Mouse (Mus musculus) liver, embryonic 11.5 days (tissue): ENCODE measurements around the gene Mxd4. TPM values are rescaled to one million over a fixed set of nuclear protein-coding genes. Genes with fewer than 3 reads are reported as not detected.
A peak's percentile ranks its signal among the peaks of the same experiment; 100 is the strongest.

Experiments used
- ATAC-seq: fragments of 200-750 bp; cut with Nextera tagmentation; replicated peaks from 2 replicates; pipeline ENCODE4 v1.8.0; 2017; ENCODE audit warnings: moderate number of reproducible peaks, mild to moderate bottlenecking, moderate TSS enrichment, moderate library complexity; ENCODE audit not compliant: low FRiP score
- DNase-seq: peaks from one replicate; pipeline ENCODE4 v3.0.0-alpha.2; 2017; ENCODE audit warnings: low spot score
- H3K27ac ChIP-seq: fragments of 300-500 bp; sonication (generic); 2 replicates; pipeline ENCODE4 v1.5.1; 2014; ENCODE audit warnings: mild to moderate bottlenecking, low read depth, low read length, control low read depth
- H3K27me3 ChIP-seq: fragments of 300-500 bp; sonication (generic); replicated peaks from 2 replicates; pipeline ENCODE4 v1.6.1; 2014; ENCODE audit warnings: low read length, mixed read lengths; ENCODE audit not compliant: control insufficient read depth, insufficient read depth
- H3K36me3 ChIP-seq: fragments of 300-500 bp; sonication (generic); 2 replicates; pipeline ENCODE4 v1.6.1; 2014; ENCODE audit warnings: mild to moderate bottlenecking, low read length, moderate library complexity, mixed read lengths; ENCODE audit not compliant: control insufficient read depth, insufficient read depth
- H3K4me1 ChIP-seq: fragments of 300-500 bp; sonication (generic); replicated peaks from 2 replicates; pipeline ENCODE4 v1.6.1; 2014; ENCODE audit warnings: low read length, mixed read lengths; ENCODE audit not compliant: control insufficient read depth, insufficient read depth
- H3K4me2 ChIP-seq: fragments of 300-500 bp; sonication (generic); 2 replicates; pipeline ENCODE4 v1.6.1; 2014; ENCODE audit warnings: mild to moderate bottlenecking, control low read depth, moderate library complexity
- H3K4me3 ChIP-seq: fragments of 300-500 bp; sonication (generic); 2 replicates; pipeline ENCODE4 v1.5.1; 2014; ENCODE audit warnings: low read depth, low read length, control low read depth
- H3K9ac ChIP-seq: fragments of 300-500 bp; sonication (generic); 2 replicates; pipeline ENCODE4 v1.6.1; 2014; ENCODE audit warnings: low read depth, low read length, control low read depth
- H3K9me3 ChIP-seq: fragments of 300-500 bp; sonication (generic); 2 replicates; pipeline ENCODE4 v1.6.1; 2016; ENCODE audit warnings: low read length, inconsistent platforms, mixed read lengths; ENCODE audit not compliant: control insufficient read depth
- WGBS: fragments of 180-500 bp; shearing (Covaris S2); extraction: QIAGEN DNeasy Blood & Tissue Kit; methylation state at CpG from one replicate; pipeline ENCODE4 v1.1.7; 2014; 5-methylcytosine and 5-hydroxymethylcytosine counted together
- polyA plus RNA-seq: library from polyadenylated mRNA; unstranded; fragments of >200 nt; fragmentation: Nextera tagmentation; extraction: Ambion mirVana; gene quantifications from 2 replicates; pipeline ENCODE4 v1.2.1, GENCODE M21; 2014

Mxd4 gene
- polyA plus RNA-seq, 1 experiment from 2014 or later: 12.5 TPM

GRCm38 (mm10) chr5:34183976-34184375 lies 3.5 kb downstream of the Mxd4 start:
- Histone ChIP-seq H3K4me1 (peaks cover 8% of the 10 kb centered on the region), H3K27me3 (no peaks in the 10 kb centered on the region), H3K36me3 (no peaks in the 10 kb centered on the region), H3K9ac (no peak overlapping the region), H3K9me3 (no peaks in the 10 kb centered on the region), H3K27ac (no peak overlapping the region), H3K4me3 (no peak overlapping the region), H3K4me2 (no peak overlapping the region)
- ATAC-seq (no peak), DNase-seq (peak; percentile 20)
- WGBS: 77% methylated on average over 3 of the region's 3 CpGs

- DNase-seq (peak; percentile 25), ATAC-seq (no peak)
- Histone ChIP-seq H3K9ac (no peak overlapping the region), H3K27ac (no peak overlapping the region), H3K4me3 (no peak overlapping the region), H3K4me1 (peaks cover 5% of the 10 kb centered on the region), H3K9me3 (no peaks in the 10 kb centered on the region), H3K27me3 (no peaks in the 10 kb centered on the region), H3K36me3 (no peaks in the 10 kb centered on the region), H3K4me2 (no peak overlapping the region)
- WGBS: 83% methylated on average over 5 of the region's 5 CpGs
Observed at GRCm38 (mm10) chr5:34183156-34183880, 4.2 kb downstream of the Mxd4 start.

DNA sequence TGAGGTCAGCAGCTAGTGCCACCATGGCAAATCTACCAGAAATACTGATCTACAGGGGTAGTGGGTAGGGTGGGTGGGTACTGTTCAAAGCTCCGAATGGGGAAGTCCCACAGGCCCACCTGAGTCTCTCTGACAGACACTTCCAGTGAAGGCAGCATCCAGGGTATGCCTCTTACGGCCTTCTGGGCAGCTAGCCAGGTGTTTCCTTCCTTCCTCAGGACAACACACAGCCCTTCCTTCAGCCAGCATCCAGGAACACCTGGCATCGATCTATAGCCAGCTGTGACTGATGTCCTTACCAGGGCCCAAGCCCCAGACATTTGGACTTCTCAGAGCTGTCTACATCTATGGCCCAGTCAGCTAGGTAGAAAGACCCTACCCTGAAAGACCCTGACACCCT lies 5.0 kb downstream of the Mxd4 start:
- H3K4me1 ChIP-seq: peaks cover 3% of the 10 kb centered on the region
- no peaks in the 10 kb centered on the region for H3K27me3 ChIP-seq
- H3K4me2 ChIP-seq: no peak overlapping the region
- H3K9ac ChIP-seq: no peak overlapping the region
- 74% methylated on average over 3 of the region's 3 CpGs for WGBS
- H3K9me3 ChIP-seq: no peaks in the 10 kb centered on the region
- H3K27ac ChIP-seq: no peak overlapping the region
- peaks cover under 1% of the 10 kb centered on the region; the same call in 1 of the 2 replicates for H3K36me3 ChIP-seq
- DNase-seq (no peak), ATAC-seq (no peak)
- H3K4me3 ChIP-seq: no peak overlapping the region

DNA sequence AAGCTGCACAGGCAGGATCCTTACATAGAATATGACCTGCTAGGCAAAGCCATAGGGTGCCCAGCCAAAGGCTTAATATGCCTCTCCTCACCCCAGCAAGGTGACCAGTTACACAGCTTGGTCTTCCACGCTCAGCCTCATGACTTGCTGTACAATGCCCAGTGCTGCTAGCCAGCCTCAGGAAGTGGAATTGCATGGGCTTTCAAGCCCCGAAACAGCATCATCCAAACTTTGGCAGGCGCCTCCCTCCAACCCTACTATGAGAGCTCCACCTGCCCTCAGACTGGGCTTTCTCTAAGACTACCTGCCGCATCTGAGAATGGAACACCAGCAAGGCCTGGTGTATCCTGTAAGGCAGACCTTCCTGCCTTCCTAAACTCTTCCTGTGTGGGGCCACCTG lies 9.7 kb downstream of the Mxd4 start:
- peaks cover 9% of the 10 kb centered on the region for H3K36me3 ChIP-seq
- H3K4me1 ChIP-seq: no peaks in the 10 kb centered on the region
- H3K4me2 ChIP-seq: no peak overlapping the region
- no peak overlapping the region for H3K9ac ChIP-seq
- no peak overlapping the region for H3K27ac ChIP-seq
- no peak overlapping the region for H3K4me3 ChIP-seq
- no peaks in the 10 kb centered on the region for H3K9me3 ChIP-seq
- H3K27me3 ChIP-seq: no peaks in the 10 kb centered on the region
- 83% methylated on average over 4 of the region's 4 CpGs for WGBS
- ATAC-seq (no peak), DNase-seq (peak; percentile 11)

DNA sequence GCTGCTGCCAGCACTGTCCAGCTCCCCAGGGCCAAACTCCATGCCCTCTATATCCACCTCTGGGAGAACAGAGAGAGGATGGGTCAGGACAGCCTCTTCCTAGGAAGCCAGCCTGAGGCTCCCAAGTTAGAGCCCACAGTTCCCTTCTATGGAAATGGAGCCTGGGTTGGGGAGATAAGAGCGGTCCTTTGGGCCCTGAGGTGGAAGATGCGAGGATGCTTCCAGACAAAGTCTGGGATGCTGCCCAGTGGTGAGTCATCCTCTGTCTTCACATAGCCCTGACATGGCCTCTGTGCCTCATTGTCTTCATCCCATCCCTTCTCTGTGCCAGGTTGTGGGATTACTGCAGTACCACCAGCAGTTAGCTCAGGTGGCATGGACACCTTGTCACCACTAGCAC lies 10.4 kb downstream of the Mxd4 start:
- DNase-seq (no peak), ATAC-seq (no peak)
- H3K9me3 ChIP-seq: no peaks in the 10 kb centered on the region
- H3K27me3 ChIP-seq: no peaks in the 10 kb centered on the region
- H3K4me2 ChIP-seq: no peak overlapping the region
- no peak overlapping the region for H3K9ac ChIP-seq
- no peak overlapping the region for H3K27ac ChIP-seq
- no peaks in the 10 kb centered on the region for H3K4me1 ChIP-seq
- H3K36me3 ChIP-seq: peaks cover 9% of the 10 kb centered on the region
- no peak overlapping the region for H3K4me3 ChIP-seq
- WGBS: 87% methylated on average over 2 of the region's 2 CpGs

- no peak overlapping the region for H3K4me2 ChIP-seq
- H3K36me3 ChIP-seq: peaks cover 9% of the 10 kb centered on the region
- H3K9me3 ChIP-seq: no peaks in the 10 kb centered on the region
- no peak overlapping the region for H3K27ac ChIP-seq
- no peaks in the 10 kb centered on the region for H3K4me1 ChIP-seq
- ATAC-seq (no peak), DNase-seq (no peak)
- WGBS: 78% methylated on average over 10 of the region's 10 CpGs
- H3K4me3 ChIP-seq: no peak overlapping the region
- no peak overlapping the region for H3K9ac ChIP-seq
- H3K27me3 ChIP-seq: no peaks in the 10 kb centered on the region
Observed at GRCm38 (mm10) chr5:34176691-34177090, 10.8 kb downstream of the Mxd4 start.

DNA sequence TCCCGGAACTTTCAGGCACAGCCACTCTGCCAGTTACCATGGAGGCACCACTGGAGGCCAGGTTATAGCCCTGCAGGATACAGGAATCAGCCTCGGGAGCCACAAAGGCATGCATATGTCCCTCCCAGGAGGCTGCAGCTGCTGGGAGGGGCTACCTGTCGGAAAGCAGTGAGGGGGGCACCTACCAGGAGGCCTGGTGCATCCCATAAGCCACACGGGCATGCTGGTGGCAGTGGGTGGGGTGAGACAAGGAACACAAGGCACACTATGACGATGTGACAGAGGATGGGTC lies 12.2 kb downstream of the Mxd4 start:
- H3K36me3 ChIP-seq: peaks cover 9% of the 10 kb centered on the region
- peak; percentile 29 for DNase-seq
- WGBS: 54% methylated on average over 5 of the region's 5 CpGs

GRCm38 (mm10) chr5:34174550-34175402 lies 12.7 kb downstream of the Mxd4 start:
- Histone ChIP-seq H3K27ac (no peak overlapping the region), H3K4me1 (peaks cover 3% of the 10 kb centered on the region; the same call in 1 of the 2 replicates), H3K36me3 (peaks cover 9% of the 10 kb centered on the region), H3K4me2 (no peak overlapping the region), H3K27me3 (no peaks in the 10 kb centered on the region), H3K9ac (no peak overlapping the region), H3K4me3 (no peak overlapping the region), H3K9me3 (no peaks in the 10 kb centered on the region)
- WGBS: 79% methylated on average over 5 of the region's 5 CpGs
- ATAC-seq (no peak), DNase-seq (no peak)

More for the DNA sequence above, 12.2 kb downstream of the Mxd4 start:
- Histone ChIP-seq H3K9me3 (no peaks in the 10 kb centered on the region), H3K4me3 (no peak overlapping the region), H3K27me3 (no peaks in the 10 kb centered on the region), H3K27ac (no peak overlapping the region), H3K9ac (no peak overlapping the region), H3K4me2 (no peak overlapping the region), H3K4me1 (no peaks in the 10 kb centered on the region)
- no peak for ATAC-seq

- no peaks in the 10 kb centered on the region for H3K9me3 ChIP-seq
- no peak overlapping the region for H3K9ac ChIP-seq
- ATAC-seq (no peak), DNase-seq (no peak)
- no peak overlapping the region for H3K4me3 ChIP-seq
- 76% methylated on average over 2 of the region's 2 CpGs for WGBS
- peaks cover 9% of the 10 kb centered on the region for H3K36me3 ChIP-seq
- H3K4me2 ChIP-seq: no peak overlapping the region
- peaks cover 4% of the 10 kb centered on the region; the same call in 1 of the 2 replicates for H3K4me1 ChIP-seq
- H3K27me3 ChIP-seq: no peaks in the 10 kb centered on the region
- no peak overlapping the region for H3K27ac ChIP-seq
Observed at GRCm38 (mm10) chr5:34174021-34174420, 13.5 kb downstream of the Mxd4 start.
